Mouse (Mus musculus): ENCODE data around the gene Arl2.

Arl2 gene

GRCm38 (mm10) chr19:6126289-6126688 is 15.1 kb downstream of the Arl2 start:
- DNase-seq, result no peak

GRCm38 (mm10) chr19:6124898-6125297 is 16.4 kb downstream of the Arl2 start:
- DNase-seq, result no peak

GRCm38 (mm10) chr19:6123330-6123729 is 18.0 kb downstream of the Arl2 start:
- no peak for DNase-seq

- DNase-seq, result no peak
These were observed 19.6 kb downstream of the Arl2 start for GRCm38 (mm10) chr19:6121761-6122160.

- DNase-seq, result no peak
These were observed 22.6 kb downstream of the Arl2 start for GRCm38 (mm10) chr19:6118677-6119185.

- DNase-seq, result peak; percentile 89
These were observed 23.2 kb downstream of the Arl2 start, which contains the start of gene Sac3d1 for GRCm38 (mm10) chr19:6117986-6118676. TSS of gene Sac3d1 (minus strand) at chr19:6118650.

- DNase-seq, result no peak
These were observed 23.9 kb downstream of the Arl2 start for GRCm38 (mm10) chr19:6117346-6117985.

- no peak for DNase-seq
These were observed 25.1 kb downstream of the Arl2 start for GRCm38 (mm10) chr19:6116113-6116850.

GRCm38 (mm10) chr19:6113116-6113515 is 28.2 kb downstream of the Arl2 start:
- no peak for DNase-seq

GRCm38 (mm10) chr19:6105586-6105985 is 35.8 kb downstream of the Arl2 start, which contains the start of gene Naaladl1:
TSS of gene Naaladl1 (plus strand) at chr19:6105782.
- no peak for DNase-seq

- DNase-seq, result no peak
These were observed 36.9 kb downstream of the Arl2 start for GRCm38 (mm10) chr19:6104476-6104875.

- no peak for DNase-seq
These were observed 39.0 kb downstream of the Arl2 start for GRCm38 (mm10) chr19:6102169-6102853.

- no peak for DNase-seq
These were observed 40.2 kb downstream of the Arl2 start for GRCm38 (mm10) chr19:6101186-6101585.

GRCm38 (mm10) chr19:6097847-6098246 is 43.5 kb downstream of the Arl2 start:
- DNase-seq, result no peak

- DNase-seq, result no peak
These were observed 47.2 kb downstream of the Arl2 start, which contains the start of gene AC131692.1 for GRCm38 (mm10) chr19:6094119-6094518. TSS of gene AC131692.1 (plus strand) at chr19:6094419.

- no peak for DNase-seq
These were observed 52.5 kb downstream of the Arl2 start for GRCm38 (mm10) chr19:6088841-6089240.

- no peak for DNase-seq
These were observed 55.9 kb downstream of the Arl2 start for GRCm38 (mm10) chr19:6085417-6085879.

- DNase-seq, result peak; percentile 95
These were observed 56.7 kb downstream of the Arl2 start, which contains the start of the genes Zfpl1 and Cdca5 for GRCm38 (mm10) chr19:6084478-6085248. TSS of gene Zfpl1 (minus strand) at chr19:6084956. TSS of gene Cdca5 (plus strand) at chr19:6084983.

All from right cerebral cortex, postnatal 25 days (tissue).